Mouse (Mus musculus): ENCODE data around the gene Twf2. TPM values are rescaled to one million over a fixed set of nuclear protein-coding genes. Genes with fewer than 3 reads are reported as not detected.

The Twf2 gene
- 19.7 and 21.2 TPM in 2 replicates for polyA plus RNA-seq (2015; fragmentation: Nextera tagmentation; extraction: Ambion mirVana)

- WGBS (ENCODE audit: insufficient replicate concordance), result under 1% methylated on average over 60 of the region's 61 CpGs
- Histone ChIP-seq H3K27ac (ENCODE audit: low read length) (peak within 1 kb of the TSS; percentile 2), H3K4me3 (ENCODE audit: low read depth, low read length) (peak within 1 kb of the TSS; percentile 73), H3K9me3 (replicated peaks; ENCODE audit: control insufficient read depth, low read length) (no peaks in the 10 kb centered on the region), H3K27me3 (ENCODE audit: control insufficient read depth, insufficient read depth, low read depth, low read length) (no peaks in the 10 kb centered on the region), H3K4me2 (ENCODE audit: low read depth, low read length) (peak within 1 kb of the TSS; percentile 91), H3K4me1 (ENCODE audit: control insufficient read depth, low read depth, low read length) (peaks cover 16% of the 10 kb centered on the region), H3K36me3 (ENCODE audit: control insufficient read depth, insufficient read depth) (no peaks in the 10 kb centered on the region), H3K9ac (ENCODE audit: low read depth, low read length) (peak within 1 kb of the TSS; percentile 71)
- peak; percentile 85 for ATAC-seq (ENCODE audit: low read depth)
These were observed at the start of gene Twf2 for GRCm38 (mm10) chr9:106202819-106203636. Gene Twf2 (plus strand): TSS chr9:106203108.

DNA sequence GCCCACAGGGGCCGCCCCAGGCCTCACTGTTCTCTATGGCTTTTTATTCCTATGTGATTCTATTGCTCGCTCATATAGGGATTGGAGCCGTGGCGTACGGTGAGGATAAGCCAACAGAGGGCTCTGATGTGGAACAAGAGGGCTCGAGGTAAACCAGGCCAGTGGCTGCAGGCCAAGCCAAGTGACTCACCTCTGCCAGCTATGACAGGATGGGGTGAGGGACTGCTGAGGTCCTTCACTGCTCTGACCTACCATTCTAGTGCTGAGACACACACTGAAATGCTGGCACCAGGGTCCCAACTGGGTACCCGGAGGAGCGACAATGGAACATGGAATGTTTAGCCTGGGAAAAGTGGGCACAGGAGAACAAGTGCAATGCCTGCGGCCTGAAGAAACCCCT is 48.8 kb upstream of the Twf2 start:
- Histone ChIP-seq H3K4me1 (ENCODE audit: control insufficient read depth, low read depth, low read length) (peaks cover under 1% of the 10 kb centered on the region), H3K36me3 (ENCODE audit: control insufficient read depth, insufficient read depth) (no peaks in the 10 kb centered on the region), H3K4me2 (ENCODE audit: low read depth, low read length) (no peak overlapping the region), H3K9me3 (replicated peaks; ENCODE audit: control insufficient read depth, low read length) (no peaks in the 10 kb centered on the region), H3K9ac (ENCODE audit: low read depth, low read length) (no peak overlapping the region), H3K27ac (ENCODE audit: low read length) (no peak overlapping the region), H3K4me3 (ENCODE audit: low read depth, low read length) (no peak overlapping the region), H3K27me3 (ENCODE audit: control insufficient read depth, insufficient read depth, low read depth, low read length) (peaks cover 18% of the 10 kb centered on the region)
- ATAC-seq (ENCODE audit: low read depth), result no peak
- 70% methylated on average over 9 of the region's 9 CpGs for WGBS (ENCODE audit: insufficient replicate concordance)

GRCm38 (mm10) chr9:106156419-106156818 is 46.5 kb upstream of the Twf2 start:
- Histone ChIP-seq H3K4me1 (ENCODE audit: control insufficient read depth, low read depth, low read length) (peaks cover 5% of the 10 kb centered on the region), H3K27me3 (ENCODE audit: control insufficient read depth, insufficient read depth, low read depth, low read length) (0 out of 2 replicates have a peak, but pooled peaks cover 2% of the 10 kb centered on the region), H3K9me3 (replicated peaks; ENCODE audit: control insufficient read depth, low read length) (no peaks in the 10 kb centered on the region), H3K36me3 (ENCODE audit: control insufficient read depth, insufficient read depth) (no peaks in the 10 kb centered on the region), H3K27ac (ENCODE audit: low read length) (no peak overlapping the region), H3K9ac (ENCODE audit: low read depth, low read length) (no peak overlapping the region), H3K4me2 (ENCODE audit: low read depth, low read length) (peak overlapping the region; percentile 22), H3K4me3 (ENCODE audit: low read depth, low read length) (peak overlapping the region; percentile 51)
- 65% methylated on average over 5 of the region's 5 CpGs for WGBS (ENCODE audit: insufficient replicate concordance)
- no peak for ATAC-seq (ENCODE audit: low read depth)

- Histone ChIP-seq H3K9ac (ENCODE audit: low read depth, low read length) (peak overlapping the region; percentile 51), H3K27me3 (ENCODE audit: control insufficient read depth, insufficient read depth, low read depth, low read length) (no peaks in the 10 kb centered on the region; the same call in 1 of the 2 replicates), H3K9me3 (replicated peaks; ENCODE audit: control insufficient read depth, low read length) (no peaks in the 10 kb centered on the region), H3K4me2 (ENCODE audit: low read depth, low read length) (peak overlapping the region; percentile 22), H3K4me3 (ENCODE audit: low read depth, low read length) (peak overlapping the region; percentile 51), H3K4me1 (ENCODE audit: control insufficient read depth, low read depth, low read length) (peaks cover 5% of the 10 kb centered on the region), H3K27ac (ENCODE audit: low read length) (peak overlapping the region; percentile 75), H3K36me3 (ENCODE audit: control insufficient read depth, insufficient read depth) (no peaks in the 10 kb centered on the region)
- WGBS (ENCODE audit: insufficient replicate concordance), result 70% methylated on average over 21 of the region's 21 CpGs
- ATAC-seq (ENCODE audit: low read depth), result peak; percentile 2
These were observed 45.8 kb upstream of the Twf2 start for GRCm38 (mm10) chr9:106156921-106157622.

DNA sequence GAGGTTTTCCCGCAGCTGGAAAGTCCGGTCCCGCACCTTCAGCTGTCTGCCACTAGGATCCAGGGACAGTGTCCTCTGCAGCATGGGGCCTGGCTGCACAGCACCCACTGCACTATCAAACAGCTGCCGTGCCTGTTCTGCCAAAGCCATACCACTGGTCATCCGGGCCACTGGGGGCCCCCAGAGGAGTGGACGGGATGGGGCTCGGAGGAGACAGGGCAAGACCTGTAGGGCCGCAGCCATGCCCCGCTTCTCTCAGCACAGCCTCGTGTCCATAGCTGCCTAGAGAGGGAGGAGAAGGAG is 45.3 kb upstream of the Twf2 start:
- Histone ChIP-seq H3K4me2 (ENCODE audit: low read depth, low read length) (peak overlapping the region; percentile 22), H3K4me1 (ENCODE audit: control insufficient read depth, low read depth, low read length) (peaks cover 5% of the 10 kb centered on the region), H3K27me3 (ENCODE audit: control insufficient read depth, insufficient read depth, low read depth, low read length) (no peaks in the 10 kb centered on the region; the same call in 1 of the 2 replicates), H3K4me3 (ENCODE audit: low read depth, low read length) (peak overlapping the region; percentile 51), H3K9ac (ENCODE audit: low read depth, low read length) (peak overlapping the region; percentile 51), H3K9me3 (replicated peaks; ENCODE audit: control insufficient read depth, low read length) (no peaks in the 10 kb centered on the region), H3K36me3 (ENCODE audit: control insufficient read depth, insufficient read depth) (no peaks in the 10 kb centered on the region), H3K27ac (ENCODE audit: low read length) (peak overlapping the region; percentile 75)
- peak; percentile 7 for ATAC-seq (ENCODE audit: low read depth)
- 67% methylated on average over 10 of the region's 10 CpGs for WGBS (ENCODE audit: insufficient replicate concordance)

DNA sequence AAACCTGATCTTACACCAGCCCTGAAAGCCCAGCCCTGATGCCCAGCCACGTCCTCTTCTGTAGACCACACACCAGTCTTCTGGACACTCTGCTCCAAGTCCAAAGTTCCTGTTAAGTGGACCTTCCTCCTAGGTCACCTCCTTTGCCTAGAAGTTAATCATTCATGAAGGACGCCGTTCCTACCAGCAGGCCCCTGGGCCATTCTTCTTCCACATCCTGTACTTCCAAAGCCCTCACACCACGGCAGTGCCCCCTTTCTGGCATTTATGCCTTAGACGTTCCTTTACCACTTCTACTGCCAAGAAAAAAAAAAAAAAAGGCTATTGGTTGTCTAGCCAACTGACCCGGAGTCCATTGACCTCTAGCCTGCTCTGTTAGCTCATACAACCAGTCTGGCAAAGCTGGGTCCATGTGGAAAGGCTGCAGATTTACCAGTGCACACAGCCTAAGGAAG is 44.8 kb upstream of the Twf2 start, which contains the start of gene Glyctk:
TSS of gene Glyctk (minus strand) at position 102 of the 455 bp plus-strand sequence.
- Histone ChIP-seq H3K27ac (ENCODE audit: low read length) (peak within 1 kb of the TSS; percentile 75), H3K9ac (ENCODE audit: low read depth, low read length) (peak within 1 kb of the TSS; percentile 51), H3K4me2 (ENCODE audit: low read depth, low read length) (peak within 1 kb of the TSS; percentile 22), H3K36me3 (ENCODE audit: control insufficient read depth, insufficient read depth) (no peaks in the 10 kb centered on the region), H3K9me3 (replicated peaks; ENCODE audit: control insufficient read depth, low read length) (no peaks in the 10 kb centered on the region), H3K4me1 (ENCODE audit: control insufficient read depth, low read depth, low read length) (peaks cover 5% of the 10 kb centered on the region), H3K4me3 (ENCODE audit: low read depth, low read length) (peak within 1 kb of the TSS; percentile 51), H3K27me3 (ENCODE audit: control insufficient read depth, insufficient read depth, low read depth, low read length) (no peaks in the 10 kb centered on the region; the same call in 1 of the 2 replicates)
- ATAC-seq (ENCODE audit: low read depth), result peak; percentile 76
- 56% methylated on average over 6 of the region's 6 CpGs for whole genome bisulfite sequencing (ENCODE audit: insufficient replicate concordance)

DNA sequence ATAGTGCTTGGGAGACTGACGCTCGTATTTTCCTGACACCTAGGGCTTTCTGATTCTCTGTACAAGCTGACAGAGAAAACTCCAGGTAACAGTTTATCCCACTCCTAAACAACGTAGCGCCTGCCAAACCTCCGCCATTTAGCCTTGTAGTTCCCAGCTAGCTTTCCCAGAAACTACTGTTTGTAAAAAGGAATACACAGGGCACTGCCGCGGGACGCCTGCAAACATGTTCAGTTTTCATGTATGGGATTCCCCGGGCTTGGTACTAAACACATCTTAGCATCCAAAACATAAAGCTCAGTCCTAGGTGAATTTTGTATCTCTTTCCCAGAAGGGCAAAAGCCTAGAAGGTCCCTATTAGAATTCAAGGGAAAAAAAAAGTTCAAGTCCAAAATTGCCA is 43.7 kb upstream of the Twf2 start:
- H3K27ac ChIP-seq (ENCODE audit: low read length), result no peak overlapping the region
- no peak for ATAC-seq (ENCODE audit: low read depth)
- peak overlapping the region; percentile 81; the same call in 1 of the 2 replicates for H3K4me3 ChIP-seq (ENCODE audit: low read depth, low read length)

DNA sequence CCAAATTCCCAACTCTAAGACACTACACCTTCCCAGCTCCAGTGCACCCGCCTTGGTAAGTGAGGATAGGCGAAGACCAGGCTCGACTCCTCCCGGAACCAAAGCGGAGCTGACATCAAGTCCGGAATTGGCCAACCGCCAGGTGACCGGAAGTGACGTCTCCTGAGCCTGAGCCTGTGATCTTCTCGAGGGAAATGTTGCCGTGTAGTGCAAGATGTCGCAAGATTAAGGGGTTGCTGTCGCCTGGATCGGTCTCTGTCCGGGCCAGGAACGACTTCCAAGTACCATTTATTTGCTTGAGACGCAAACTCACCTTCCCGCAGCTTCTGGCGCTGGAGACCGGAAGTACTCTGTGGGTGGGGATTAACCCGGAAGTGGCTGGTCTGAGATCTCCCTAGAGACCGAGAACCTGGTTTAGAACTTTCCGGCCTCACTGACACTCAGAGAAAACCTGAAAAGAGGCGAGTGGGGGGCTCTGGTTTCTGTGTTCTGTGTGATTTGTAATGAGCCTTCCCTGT is 43.1 kb upstream of the Twf2 start:
- Histone ChIP-seq H3K4me2 (ENCODE audit: low read depth, low read length) (peak overlapping the region; percentile 90), H3K27me3 (ENCODE audit: control insufficient read depth, insufficient read depth, low read depth, low read length) (no peaks in the 10 kb centered on the region; the same call in 1 of the 2 replicates), H3K9me3 (replicated peaks; ENCODE audit: control insufficient read depth, low read length) (no peaks in the 10 kb centered on the region), H3K27ac (ENCODE audit: low read length) (peak overlapping the region; percentile 93), H3K9ac (ENCODE audit: low read depth, low read length) (peak overlapping the region; percentile 74), H3K4me3 (ENCODE audit: low read depth, low read length) (peak overlapping the region; percentile 81), H3K36me3 (ENCODE audit: control insufficient read depth, insufficient read depth) (no peaks in the 10 kb centered on the region), H3K4me1 (ENCODE audit: control insufficient read depth, low read depth, low read length) (peaks cover 5% of the 10 kb centered on the region)
- peak; percentile 68 for ATAC-seq (ENCODE audit: low read depth)
- WGBS (ENCODE audit: insufficient replicate concordance), result under 1% methylated on average over 24 of the region's 24 CpGs

More for the DNA sequence above, 43.7 kb upstream of the Twf2 start:
- peaks cover 5% of the 10 kb centered on the region for H3K4me1 ChIP-seq (ENCODE audit: control insufficient read depth, low read depth, low read length)
- H3K36me3 ChIP-seq (ENCODE audit: control insufficient read depth, insufficient read depth), result no peaks in the 10 kb centered on the region
- H3K4me2 ChIP-seq (ENCODE audit: low read depth, low read length), result peak overlapping the region; percentile 90
- no peaks in the 10 kb centered on the region for H3K9me3 ChIP-seq (replicated peaks; ENCODE audit: control insufficient read depth, low read length)
- WGBS (ENCODE audit: insufficient replicate concordance), result 87% methylated on average over 9 of the region's 9 CpGs
- no peaks in the 10 kb centered on the region; the same call in 1 of the 2 replicates for H3K27me3 ChIP-seq (ENCODE audit: control insufficient read depth, insufficient read depth, low read depth, low read length)
- no peak overlapping the region for H3K9ac ChIP-seq (ENCODE audit: low read depth, low read length)
